Mouse (Mus musculus): ENCODE data around the gene Irak3.
A peak's percentile ranks its signal among the peaks of the same experiment; 100 is the strongest.
"Not testable (repeated sequence)": the region's sequence is repeated elsewhere in the genome, so short reads cannot be mapped to it uniquely, and the experiment has no call there.

Gene Irak3

GRCm38 (mm10) chr10:120160533-120160932, 41.4 kb downstream of the Irak3 start:
- no peak for DNase-seq

DNA sequence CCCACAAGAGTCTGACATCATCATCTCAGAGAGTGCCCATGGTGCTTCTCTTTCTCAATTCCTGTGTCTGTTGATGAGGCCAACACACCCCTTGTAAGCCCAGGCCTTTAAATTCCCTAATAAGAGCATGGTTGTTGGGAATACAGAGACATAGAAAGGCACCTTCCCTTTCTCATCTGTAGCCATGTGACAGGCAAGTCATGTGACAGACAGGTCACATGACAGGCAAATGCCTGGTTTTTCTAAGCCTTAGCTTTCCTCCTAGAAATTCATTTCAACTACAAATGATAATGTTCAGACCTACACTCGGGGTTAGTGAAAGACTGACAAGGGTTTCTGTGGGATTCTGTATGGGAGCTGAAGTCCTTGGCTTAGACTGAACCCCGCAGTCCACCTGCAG, 48.0 kb downstream of the Irak3 start:
- no peak for DNase-seq

DNA sequence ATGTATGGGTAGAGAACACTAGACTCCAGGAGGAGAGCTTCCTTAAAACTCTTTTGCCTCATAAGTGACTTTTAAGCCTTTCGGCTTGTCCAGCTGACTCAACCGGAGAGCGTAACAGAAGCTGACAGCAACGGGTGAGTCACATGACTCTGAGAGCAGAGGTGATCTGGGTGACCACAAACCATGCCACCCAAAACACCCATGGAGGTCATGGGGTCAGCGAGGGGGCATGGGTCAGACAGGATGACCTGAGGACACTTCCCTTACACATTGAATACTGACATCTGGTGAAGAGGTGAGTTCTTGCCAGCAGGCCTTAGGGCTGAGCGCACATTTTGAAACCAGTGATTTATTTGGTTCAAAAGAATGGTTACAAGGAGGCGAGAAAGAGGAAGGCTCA, 50.3 kb downstream of the Irak3 start:
- no peak for DNase-seq

- DNase-seq: no peak
These were observed 60.9 kb downstream of the Irak3 start for GRCm38 (mm10) chr10:120140916-120141516.

- no peak for DNase-seq
These were observed 61.7 kb downstream of the Irak3 start for GRCm38 (mm10) chr10:120140193-120140592.

DNA sequence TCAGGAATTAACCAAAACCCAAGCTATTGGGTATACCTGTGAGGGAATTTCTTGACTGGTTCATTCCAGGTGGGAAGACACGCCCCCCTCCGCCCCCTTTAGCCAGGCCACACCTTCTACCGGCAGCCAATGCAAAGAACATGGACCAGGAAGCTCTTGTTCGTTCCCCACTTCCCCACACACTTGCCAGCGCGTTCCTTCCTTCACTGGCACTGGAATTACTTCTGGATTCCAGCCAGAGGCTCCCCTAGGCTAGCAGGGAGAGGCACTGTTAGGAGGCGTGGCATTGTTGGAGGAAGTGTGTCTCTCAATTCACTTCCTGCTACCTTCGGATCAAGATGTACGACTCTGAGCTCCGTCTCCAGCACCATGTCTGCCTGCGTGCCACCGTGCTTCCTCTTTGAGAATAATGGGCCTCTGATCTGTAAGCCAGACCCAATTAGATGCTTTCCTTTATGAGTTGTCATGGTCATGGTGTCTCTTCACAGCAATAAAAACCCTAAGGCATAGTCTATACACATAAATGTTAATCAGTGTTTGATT, 65.8 kb downstream of the Irak3 start:
- DNase-seq: no peak

- no peak for DNase-seq
These were observed 68.2 kb downstream of the Irak3 start for GRCm38 (mm10) chr10:120133697-120134096.

- peak; percentile 42 for DNase-seq
These were observed 71.3 kb downstream of the Irak3 start for GRCm38 (mm10) chr10:120130621-120131020.

DNA sequence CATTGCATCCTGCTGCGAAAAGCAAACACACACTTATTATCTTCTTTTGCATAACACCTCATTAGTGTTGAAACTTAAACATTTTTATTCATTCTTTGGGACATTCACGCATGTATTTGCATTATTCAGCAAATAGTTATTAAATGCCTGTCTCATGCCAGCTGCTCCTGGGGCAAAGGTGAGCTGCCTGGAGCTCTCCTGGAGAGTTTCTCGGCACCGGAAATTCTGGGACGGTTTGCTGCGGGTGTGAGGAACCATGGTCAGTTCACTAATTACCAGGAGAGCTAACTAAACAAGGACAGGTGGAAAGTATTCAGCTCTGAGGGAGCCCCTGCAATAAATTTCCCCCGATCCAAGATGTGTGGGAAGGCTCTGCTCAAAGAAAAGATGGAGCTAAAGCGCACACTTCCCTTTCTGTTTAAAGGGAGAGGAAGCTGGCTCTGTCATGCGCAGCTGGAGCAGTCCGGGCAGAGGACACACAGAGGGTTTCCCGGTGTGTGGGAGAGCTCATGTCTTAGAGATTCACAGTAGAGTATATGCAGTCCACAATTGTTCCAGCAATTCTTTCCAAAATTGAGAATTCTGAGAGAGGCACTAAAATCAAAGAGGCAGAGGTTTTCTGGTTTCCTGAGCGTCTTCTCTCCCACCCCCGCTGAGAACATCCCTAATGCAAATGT, 73.2 kb downstream of the Irak3 start:
- DNase-seq: no peak

- no peak for DNase-seq
These were observed 76.5 kb downstream of the Irak3 start for GRCm38 (mm10) chr10:120125465-120125857.

GRCm38 (mm10) chr10:120124801-120125464, 77.0 kb downstream of the Irak3 start:
- DNase-seq: peak; percentile 90

DNA sequence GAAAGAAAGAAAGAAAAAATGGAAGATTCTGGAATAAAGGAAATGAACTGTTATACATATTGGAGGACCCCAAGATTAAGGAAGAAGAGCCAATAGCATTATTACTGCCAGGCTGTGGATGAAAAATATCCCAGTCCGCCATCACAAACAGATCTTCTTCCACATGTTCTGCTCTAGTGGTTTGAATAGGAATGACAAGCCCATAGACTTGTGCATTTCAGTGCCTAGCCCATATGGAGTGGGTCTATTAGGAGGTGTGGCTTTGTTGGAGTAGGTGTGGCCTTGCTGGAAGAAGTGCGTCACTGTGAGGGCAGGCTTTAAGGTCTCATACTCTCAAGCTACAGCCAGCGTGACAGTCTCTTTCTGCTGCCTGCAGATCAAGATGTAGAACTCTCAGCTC, 78.2 kb downstream of the Irak3 start:
- no peak for DNase-seq

- no peak for DNase-seq
These were observed 86.7 kb downstream of the Irak3 start for GRCm38 (mm10) chr10:120115249-120115648.

DNA sequence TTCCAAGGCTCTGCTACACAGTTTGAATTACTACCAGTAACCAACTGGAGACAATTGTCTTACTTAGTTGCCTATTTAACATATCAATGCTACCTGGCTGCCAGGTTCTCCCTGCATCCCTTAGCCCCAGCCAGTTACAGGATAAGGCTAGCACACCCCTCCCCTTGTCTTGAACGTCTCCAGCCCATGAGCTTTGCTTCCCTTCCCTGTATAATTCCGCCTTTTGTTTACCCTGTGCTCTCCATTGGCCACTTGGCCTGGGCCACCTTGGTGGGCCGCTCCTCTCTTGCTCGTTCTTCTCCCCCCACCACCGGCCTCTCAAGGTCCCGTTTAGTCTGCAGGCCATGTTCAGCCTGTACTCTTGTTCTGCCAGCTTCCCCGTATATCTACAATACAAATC, 87.4 kb downstream of the Irak3 start:
- DNase-seq: no peak

DNA sequence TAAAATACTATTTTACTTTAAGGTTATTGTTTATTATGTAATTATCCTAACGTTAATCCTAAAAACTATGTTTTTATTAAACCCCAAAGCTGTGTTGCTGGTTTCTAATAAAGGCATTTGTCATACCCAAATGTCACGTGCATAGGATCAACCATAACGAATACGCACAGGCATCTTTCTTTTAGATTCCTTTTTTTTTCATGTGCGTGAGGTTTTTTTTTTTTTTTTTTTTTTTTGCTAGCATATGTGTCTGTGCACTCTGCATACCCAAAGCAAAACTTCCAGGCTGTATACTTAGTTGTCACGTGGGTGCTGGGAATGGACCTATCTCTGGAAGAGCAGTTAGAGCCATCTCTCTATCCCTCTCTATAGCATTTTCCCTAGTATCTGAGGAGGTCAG, 88.0 kb downstream of the Irak3 start:
- no peak for DNase-seq

- DNase-seq: not testable (repeated sequence)
These were observed 88.4 kb downstream of the Irak3 start for GRCm38 (mm10) chr10:120113482-120113881.

GRCm38 (mm10) chr10:120112507-120113396, 89.2 kb downstream of the Irak3 start, which contains the start of gene Helb:
TSS of gene Helb (minus strand) at chr10:120112987.
- DNase-seq: peak; percentile 99

GRCm38 (mm10) chr10:120111691-120112319, 90.1 kb downstream of the Irak3 start:
- no peak for DNase-seq

GRCm38 (mm10) chr10:120100806-120101205, 101.1 kb downstream of the Irak3 start:
- DNase-seq: no peak

- no peak for DNase-seq
These were observed 104.4 kb downstream of the Irak3 start for GRCm38 (mm10) chr10:120097564-120097963.

- DNase-seq: no peak
These were observed 106.2 kb downstream of the Irak3 start for GRCm38 (mm10) chr10:120095716-120096115.

- no peak for DNase-seq
These were observed 106.8 kb downstream of the Irak3 start for GRCm38 (mm10) chr10:120095136-120095535.
